Mouse (Mus musculus) kidney, postnatal 36 days (tissue): ENCODE results near the gene Sema6d.

Experiments used
- DNase-seq, 2 experiments: peaks; one replicate each; pipeline ENCODE4 v3.0.0; 2021 to 2022; ENCODE audit warnings: mixed read lengths in 2 of 2

The Sema6d gene

DNA sequence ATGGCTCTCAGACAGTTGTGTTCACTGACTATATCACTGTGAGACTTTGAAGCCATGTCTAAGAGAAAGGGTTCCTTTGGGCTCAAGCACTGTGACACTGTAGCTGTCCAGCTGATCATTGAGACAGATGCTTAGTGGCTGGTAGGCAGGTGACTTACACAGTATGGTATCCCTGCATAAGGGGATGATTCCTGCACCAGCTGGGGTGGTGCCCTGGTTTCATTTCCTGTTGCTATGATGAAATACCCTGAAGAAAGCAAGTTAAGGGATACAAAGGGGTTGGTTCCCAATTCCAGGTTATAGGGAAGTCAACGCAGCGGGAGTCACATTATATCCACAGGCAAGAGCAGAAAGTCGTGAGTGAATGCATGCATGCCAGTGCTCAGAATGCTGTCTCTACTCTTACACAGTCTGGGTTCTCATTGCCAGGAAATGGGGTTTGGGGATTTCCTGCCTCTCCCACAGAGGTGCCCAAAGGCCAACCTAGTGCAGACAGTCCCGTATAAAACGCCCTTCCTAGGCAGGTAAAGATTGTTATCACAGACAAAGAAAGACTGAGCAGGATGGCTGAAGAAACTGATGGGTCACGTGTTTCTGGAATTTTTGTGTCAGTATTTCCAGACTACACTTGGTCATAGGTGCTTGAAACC is 532.3 kb downstream of the Sema6d start:
- DNase-seq = no peak

- no peak for DNase-seq
These were observed 534.6 kb downstream of the Sema6d start for GRCm38 (mm10) chr2:124624247-124624929.

DNA sequence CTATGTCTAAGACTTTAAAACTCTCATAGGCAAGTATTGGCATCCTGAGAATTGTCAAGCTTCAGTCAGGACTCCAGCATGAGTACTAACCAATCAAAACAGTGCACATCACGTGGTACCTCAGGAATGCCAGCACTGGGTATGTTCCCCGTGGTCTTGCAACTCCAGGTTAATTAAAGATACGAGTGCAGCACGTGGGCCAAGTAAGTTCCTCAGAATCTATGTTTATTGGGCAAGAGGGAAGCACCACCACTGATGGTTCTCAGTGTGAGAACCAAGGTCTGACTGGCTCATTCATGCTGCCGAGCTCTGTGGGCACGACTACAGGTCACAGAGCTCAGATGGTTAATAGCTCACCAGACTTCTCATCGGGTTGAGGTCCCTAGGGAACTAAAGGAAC is 536.7 kb downstream of the Sema6d start:
- no peak for DNase-seq

DNA sequence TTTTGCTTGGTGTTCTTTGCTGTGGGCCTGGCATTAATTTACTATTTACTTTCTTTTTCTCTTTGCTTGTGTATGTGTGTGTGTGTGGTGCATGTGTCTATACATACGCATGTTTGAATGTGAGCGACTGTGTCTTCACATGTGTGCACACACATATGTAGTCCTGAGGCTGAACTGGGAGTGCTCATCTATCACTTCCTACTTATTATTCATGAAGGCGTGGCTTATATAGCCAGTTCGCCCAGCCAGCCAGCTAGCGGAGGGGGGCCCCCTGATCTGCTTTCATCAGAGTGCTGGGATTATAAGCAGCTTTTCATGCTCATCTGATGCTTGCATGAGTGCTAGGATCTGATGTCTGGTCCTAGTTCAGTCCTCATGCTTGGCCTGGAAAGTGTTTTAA is 537.9 kb downstream of the Sema6d start:
- DNase-seq = no peak

- no peak for DNase-seq
These were observed 538.9 kb downstream of the Sema6d start for GRCm38 (mm10) chr2:124628701-124629100.

- DNase-seq = no peak
These were observed 544.7 kb downstream of the Sema6d start for GRCm38 (mm10) chr2:124634400-124634998.

- DNase-seq = no peak
These were observed 545.6 kb downstream of the Sema6d start for GRCm38 (mm10) chr2:124635271-124635865.

DNA sequence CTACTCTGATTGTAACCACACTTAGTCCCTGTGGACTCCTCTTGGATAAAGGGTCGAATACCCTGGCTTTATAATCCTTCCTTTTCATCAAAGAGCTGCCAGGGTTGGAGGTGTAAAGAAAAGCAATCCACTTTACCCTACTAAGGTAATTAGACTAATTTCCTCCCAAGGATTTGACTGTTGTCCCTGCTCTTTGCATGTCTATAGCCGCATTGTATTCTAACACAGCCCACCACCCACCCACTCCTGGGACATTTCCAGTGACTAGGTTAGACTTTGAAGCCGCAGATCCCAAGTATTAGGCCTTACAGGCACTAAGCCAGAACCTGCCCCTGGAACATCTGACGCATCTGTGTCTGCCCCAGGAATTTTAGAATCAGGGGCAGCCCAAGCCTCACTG is 547.3 kb downstream of the Sema6d start:
- DNase-seq = no peak

GRCm38 (mm10) chr2:124639221-124639963 is 549.6 kb downstream of the Sema6d start:
- DNase-seq = no peak

- DNase-seq = no peak
These were observed 550.9 kb downstream of the Sema6d start for GRCm38 (mm10) chr2:124640500-124641193.

GRCm38 (mm10) chr2:124641194-124641558 is 551.4 kb downstream of the Sema6d start:
- no peak for DNase-seq

DNA sequence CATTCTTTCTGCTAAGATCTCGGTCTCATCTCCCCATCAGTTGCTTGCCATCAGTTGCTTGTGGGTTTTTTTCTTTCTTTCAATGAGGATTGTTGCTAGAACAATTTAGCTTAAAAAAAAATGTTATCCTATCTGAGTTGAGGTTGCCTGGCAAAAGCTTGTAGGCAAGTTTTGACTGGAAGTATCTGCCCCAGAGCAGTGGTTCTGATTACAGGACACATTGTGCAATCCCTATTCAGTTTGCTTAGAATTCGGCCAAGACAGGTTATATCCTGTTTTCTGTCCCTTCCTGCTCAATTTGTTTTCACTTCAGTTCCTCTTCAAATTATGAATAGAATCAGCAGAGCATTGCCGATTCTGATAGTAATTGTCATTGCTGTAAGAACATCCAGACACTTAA is 552.4 kb downstream of the Sema6d start:
- no peak for DNase-seq

GRCm38 (mm10) chr2:124650609-124651008 is 560.8 kb downstream of the Sema6d start:
- DNase-seq = no peak

- DNase-seq = peak; percentile 13 to 26
These were observed 561.4 kb downstream of the Sema6d start for GRCm38 (mm10) chr2:124651146-124651545.

GRCm38 (mm10) chr2:124653161-124653560 is 563.4 kb downstream of the Sema6d start:
- DNase-seq = no peak

DNA sequence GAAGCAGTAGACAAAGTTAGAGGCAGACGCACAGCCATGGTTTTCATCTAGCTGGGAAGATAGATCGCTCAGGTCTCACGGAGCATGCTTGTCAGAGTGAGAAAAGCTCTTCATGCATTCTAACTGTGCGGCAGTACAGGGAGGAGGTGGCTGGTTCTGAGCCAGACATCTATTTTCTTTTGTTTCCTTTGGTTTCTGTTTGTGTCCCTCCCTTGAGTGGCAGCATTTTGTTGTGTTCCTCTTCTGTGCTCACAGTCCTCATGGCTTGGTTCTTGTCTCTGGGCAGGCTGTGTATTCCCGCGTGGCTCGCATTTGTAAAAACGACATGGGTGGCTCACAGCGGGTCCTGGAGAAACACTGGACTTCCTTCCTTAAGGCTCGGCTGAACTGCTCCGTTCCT is 567.6 kb downstream of the Sema6d start:
- DNase-seq = no peak

GRCm38 (mm10) chr2:124658374-124658773 is 568.6 kb downstream of the Sema6d start:
- no peak for DNase-seq

- DNase-seq = no peak
These were observed 569.8 kb downstream of the Sema6d start for GRCm38 (mm10) chr2:124659601-124660000.

DNA sequence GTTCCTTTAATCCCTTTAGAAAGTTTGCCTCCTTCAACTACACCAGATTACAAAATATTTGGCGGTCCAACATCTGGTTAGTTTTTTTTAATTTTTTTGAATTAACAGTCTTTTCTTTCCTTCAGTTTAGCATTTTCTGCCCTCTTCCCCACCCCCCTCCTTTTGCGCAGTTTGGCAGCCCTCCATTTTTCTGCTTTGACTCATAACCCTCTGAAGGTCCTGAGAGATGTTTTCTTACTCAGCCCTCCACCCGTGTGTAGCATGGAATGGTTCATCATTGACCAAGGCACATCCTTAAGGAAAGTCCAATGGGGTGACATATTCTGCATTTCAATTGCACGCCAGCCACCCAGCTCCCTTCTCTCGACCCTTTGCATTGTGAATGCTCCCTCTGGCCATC is 570.9 kb downstream of the Sema6d start:
- no peak for DNase-seq

DNA sequence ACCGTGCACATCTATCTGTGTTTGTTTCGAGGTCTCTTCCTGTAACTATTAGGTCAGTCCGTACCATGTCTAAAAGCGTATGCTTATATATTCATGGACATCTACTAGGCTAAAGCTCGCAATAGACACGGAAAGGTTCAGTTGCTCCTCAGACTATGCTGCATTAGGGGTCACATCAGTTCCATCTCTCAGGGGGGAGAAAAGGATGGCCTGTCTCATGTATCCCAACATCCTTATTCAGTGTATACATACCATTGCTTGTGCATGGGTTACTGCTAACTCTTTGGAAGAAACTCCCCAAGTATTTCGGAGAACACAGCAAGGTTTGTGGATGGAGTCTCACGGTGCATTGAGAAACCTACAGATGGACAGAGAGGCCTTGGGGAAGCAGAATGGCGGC is 571.5 kb downstream of the Sema6d start:
- DNase-seq = no peak

DNA sequence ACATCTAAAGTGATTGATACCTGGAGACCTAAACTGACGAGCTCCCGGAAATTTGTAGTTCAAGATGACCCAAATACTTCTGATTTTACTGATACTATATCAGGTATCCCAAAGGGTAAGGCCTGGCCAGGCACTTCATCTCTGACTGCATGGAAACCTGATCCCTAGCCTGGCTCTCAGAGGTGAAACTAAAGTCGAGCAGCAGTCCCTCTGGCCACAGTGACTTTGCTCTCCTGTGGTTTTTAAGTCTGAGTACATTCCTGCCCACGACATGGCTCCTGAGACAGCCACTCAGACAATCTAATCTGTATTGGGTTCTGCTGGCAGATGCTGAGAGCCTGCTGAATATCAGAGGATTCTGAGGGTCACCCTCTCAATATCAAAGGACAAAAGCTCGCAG is 572.5 kb downstream of the Sema6d start:
- no peak for DNase-seq

GRCm38 (mm10) chr2:124664191-124664590 is 574.4 kb downstream of the Sema6d start:
- DNase-seq = no peak

DNA sequence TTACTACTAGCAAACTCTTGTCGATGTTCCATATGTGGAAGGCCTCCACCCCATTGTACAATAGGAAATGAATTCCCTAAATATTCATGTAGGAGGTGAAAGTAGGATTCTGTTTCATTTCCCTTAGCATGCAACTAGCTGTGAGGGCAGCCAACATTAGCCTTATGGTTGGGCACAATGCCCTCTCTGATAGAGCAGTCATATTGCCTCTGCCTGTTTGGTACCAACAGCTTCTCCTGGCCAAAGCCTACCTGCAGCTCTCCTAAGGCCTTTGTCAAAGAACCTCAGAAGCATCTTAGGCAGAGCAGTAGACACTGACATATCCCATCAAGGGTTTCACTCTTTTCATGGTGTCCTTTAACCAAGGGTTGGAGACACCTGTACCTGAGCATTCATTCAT is 578.7 kb downstream of the Sema6d start:
- DNase-seq = no peak
